Mouse (Mus musculus) CD8-positive naive resting alpha-beta T cell, adult 2 months (primary cell): Measurements from ENCODE around the gene Spesp1.
A peak's percentile ranks its signal among the peaks of the same experiment; 100 is the strongest.

Source experiments
- DNase-seq, 2 experiments: peaks; one replicate each; pipeline ENCODE4 v3.0.0; 2022; ENCODE audit warnings: low read depth in 2 of 2, low spot score in 2 of 2

Spesp1 gene

GRCm38 (mm10) chr9:62281991-62282390 is at the start of gene Spesp1:
Gene Spesp1 (minus strand): TSS chr9:62282208.
- DNase-seq: no peak

GRCm38 (mm10) chr9:62325965-62326364 is 44.0 kb upstream of the Spesp1 start:
- no peak for DNase-seq

DNA sequence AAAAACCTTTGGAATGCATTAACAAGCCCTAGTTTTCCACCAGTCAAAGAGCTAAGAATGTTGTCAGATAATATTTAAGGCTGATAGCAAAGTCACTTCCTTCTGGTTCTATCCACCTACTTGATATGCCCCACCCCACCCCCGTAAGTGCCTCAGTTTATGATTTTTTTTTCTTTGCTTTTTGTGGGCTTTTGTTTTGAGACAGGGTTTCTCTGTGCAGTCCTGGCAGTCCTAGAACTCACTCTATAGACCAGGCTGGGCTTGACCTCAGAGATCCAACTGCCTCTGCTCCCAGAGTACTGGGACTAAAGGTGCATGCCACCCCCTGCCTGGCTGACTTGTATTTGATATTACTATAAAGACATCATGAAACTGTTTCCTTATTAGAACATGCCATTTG is 41.8 kb upstream of the Spesp1 start:
- DNase-seq: no peak

GRCm38 (mm10) chr9:62318729-62319128 is 36.7 kb upstream of the Spesp1 start:
- no peak for DNase-seq

- DNase-seq: no peak
Measured at GRCm38 (mm10) chr9:62315556-62315955, 33.5 kb upstream of the Spesp1 start.

DNA sequence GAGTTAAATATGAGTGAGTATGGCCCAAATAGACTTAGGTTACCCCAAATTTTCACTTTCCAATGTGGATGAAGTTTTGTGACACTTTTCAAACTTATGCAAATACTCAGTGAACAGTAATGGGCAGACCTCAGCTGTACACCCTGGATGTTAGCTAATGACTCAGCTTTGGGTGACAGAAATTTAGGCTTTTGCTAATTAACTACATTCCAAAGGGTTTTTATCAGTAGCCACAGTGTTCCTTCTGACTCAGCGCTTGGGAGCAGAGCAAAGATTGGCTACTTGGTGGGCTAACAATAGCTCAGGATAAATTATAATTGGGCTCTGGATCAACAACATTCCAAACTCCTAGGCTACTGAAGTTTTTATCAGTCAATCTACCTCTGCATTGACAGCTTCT is 14.9 kb upstream of the Spesp1 start:
- no peak for DNase-seq

DNA sequence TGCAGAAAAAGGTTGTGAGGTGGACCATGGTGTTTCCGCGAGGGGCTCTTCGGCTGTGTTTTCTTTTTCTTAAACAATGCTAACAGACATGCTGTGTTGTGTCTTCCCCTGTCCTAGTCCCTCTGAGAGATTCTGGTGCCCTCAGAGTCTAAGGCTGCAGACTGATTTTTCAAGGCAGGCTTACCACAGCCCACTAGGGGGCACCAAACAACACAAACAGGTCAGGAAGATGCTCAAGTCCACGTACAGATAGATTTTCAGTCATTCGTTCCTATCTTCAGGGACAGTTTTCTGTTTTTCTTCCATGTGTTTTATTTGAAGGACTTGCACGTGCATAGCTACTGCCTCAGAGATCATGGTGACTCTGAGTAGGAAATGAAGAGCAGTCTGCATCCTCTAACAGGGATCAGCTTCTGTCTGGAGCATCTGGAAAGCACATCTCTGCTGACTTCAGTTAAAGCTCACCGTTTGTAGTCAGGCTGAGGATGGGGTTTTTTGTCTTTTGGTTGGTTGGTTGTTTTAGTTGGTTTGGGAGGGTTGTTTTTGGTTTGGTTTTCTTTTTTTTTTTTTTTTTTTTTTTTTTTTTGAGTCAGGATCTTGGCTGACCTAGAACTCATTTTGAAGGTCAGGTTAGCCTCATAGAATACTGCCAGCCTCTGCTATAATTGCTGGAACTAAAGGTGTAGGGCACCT is 13.1 kb upstream of the Spesp1 start:
- DNase-seq: peak; percentile 73 to 82

DNA sequence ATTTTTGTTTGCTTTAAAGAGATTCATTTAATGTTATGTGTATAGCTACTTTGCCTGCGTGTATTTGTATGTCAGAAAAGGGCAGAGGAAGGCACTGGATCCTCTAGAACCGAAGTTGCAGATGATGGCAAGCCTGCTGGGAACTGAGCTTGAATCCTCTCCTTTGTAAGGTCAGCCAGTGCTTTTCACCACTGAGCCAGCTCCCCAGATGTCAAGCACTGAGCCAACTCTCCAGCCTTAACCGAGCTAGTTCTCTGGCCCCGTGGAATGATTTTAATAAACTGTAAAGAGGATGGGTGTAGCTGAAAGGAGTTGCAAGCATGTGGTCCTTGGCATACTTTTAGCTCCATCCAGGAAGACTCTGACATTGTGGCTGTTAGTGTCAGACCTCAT is 5.6 kb upstream of the Spesp1 start:
- DNase-seq: no peak

DNA sequence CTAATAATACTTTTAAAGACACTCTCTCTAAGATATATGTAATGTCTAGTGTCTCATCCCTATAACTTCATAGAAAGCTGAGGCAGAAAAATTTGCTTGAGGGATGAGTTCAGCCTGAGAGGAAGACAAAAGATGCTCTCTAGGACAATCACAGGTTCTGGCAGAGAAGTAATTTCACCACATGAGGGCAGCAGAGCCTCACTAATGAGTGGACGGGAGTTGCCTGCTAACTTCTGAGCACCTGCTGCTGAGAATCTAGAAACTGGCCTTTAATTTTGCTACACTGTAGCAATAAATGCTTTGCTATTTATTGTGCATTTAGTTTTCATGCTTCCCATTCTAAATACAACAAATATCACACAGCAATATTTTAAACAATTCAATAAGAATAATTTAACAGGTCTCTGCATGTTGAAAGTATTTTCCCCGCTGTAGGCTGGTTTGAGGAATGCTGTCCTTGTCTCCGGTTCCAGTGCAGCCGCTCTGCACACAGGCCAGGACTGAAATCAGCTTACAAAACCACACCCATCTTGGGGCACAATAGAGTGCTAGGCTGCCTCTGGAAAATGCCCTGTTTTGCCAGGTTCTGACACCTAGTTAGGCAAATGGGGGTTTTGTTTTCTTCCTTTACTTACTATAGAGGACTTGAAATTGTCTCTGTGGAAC is 5.1 kb upstream of the Spesp1 start:
- DNase-seq: peak; percentile 59 to 77

DNA sequence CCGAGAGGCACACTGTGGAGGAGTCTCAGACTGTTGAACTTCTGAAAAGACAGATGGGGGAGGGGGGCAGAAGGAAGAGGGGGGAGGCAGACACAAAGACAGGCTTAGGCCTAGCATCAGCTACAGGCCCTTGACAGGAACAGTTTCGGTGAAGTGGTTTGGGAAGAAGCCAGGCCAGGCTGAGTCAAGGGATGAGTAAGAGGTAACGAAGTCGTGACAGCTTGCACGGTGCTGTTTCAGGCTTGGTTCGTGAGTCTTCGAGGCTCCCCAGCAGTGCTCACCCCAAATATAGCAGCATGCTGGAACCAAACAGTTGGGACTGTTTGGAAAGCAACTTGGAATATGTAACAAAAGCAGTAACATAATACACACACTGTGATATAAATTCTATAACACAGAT is 2.3 kb upstream of the Spesp1 start:
- DNase-seq: no peak

GRCm38 (mm10) chr9:62276899-62277298 is 5.1 kb downstream of the Spesp1 start:
- DNase-seq: no peak

DNA sequence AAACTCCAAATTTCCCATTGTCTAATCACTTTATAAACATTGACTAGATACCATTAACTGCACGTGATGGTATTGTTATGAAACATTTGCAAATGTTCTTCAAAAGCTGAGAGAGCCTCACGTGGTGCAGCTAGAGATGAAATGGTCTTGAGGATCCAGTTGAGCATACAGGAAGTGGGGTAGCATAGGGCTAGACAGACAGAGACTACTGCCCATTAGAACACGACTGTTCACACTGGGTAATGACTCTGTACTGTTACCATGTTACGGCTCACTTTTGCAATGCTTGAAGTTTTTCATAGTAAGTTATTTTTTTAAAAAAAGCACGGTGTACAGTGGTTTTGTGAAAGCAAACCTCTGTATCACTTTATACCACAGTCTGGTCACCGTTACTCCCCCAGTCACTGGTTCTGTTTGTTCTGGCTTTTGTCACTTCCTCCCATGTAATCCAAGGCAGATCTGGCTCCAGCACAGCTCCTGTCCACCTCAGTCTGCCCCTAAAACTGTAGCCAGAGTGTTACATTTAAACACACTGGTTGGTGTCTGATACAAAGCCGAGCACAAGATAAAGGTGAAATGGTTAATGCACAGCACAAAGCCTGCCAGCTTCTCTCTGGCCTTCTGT is 11.1 kb downstream of the Spesp1 start:
- no peak for DNase-seq

GRCm38 (mm10) chr9:62269161-62269560 is 12.8 kb downstream of the Spesp1 start:
- DNase-seq: no peak

DNA sequence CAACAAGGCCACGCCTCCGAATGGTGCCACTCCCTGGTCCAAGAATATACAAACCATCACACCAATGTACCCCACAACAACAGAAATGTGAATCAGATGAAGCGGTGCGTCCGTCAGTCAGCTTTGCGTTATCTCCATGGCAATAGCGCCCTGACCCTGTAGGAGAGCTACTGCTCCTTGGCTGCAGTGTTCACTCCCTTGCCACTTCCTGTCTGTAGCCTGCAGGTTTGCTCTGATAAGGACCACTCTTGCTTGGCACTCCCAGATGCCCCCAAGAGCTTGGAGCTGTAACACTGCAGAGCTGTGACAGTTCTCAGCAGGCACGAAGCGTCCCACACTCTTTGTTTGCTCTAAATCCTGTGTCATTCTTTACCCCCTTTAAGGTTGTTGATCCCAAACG is 16.7 kb downstream of the Spesp1 start:
- DNase-seq: no peak

DNA sequence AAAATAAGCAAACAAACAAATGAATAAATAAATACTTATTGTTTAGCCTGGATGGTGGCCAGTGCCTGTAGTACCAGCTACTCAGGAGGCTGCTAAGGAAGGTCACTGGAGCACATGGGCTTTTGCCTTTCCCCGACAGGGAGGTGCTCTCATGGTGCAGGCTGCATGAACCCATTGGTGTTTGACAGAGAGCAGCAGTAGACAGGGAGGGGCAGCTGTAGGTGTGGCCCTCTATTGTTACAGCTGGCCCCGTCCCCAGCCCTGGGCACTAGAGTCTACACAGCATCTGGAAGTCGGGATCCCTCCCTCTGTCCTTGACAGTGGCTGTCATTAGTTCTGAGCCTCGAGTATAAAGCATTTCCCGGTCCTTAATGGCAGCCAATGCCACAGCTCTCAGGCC is 18.4 kb downstream of the Spesp1 start:
- no peak for DNase-seq

DNA sequence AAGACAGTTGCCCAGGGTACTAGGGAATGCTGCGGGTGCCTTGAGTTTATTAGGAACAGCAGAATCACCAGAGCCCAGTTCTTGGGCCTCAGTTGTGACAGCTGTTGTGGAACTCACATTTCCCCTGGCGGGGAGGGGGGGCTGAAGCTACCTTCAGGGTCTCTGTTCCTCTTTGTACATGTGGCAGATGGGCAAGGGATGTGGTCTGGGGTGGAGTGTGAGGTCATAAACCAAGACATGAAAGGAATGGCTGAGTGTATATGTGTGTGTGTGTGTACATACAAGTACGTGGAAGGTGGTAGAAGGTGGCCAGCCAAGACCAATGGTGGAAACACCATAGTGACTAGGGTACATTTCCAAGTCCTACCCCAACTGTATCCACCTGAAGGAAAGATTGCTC is 20.6 kb downstream of the Spesp1 start:
- peak; percentile 10 to 34 for DNase-seq

DNA sequence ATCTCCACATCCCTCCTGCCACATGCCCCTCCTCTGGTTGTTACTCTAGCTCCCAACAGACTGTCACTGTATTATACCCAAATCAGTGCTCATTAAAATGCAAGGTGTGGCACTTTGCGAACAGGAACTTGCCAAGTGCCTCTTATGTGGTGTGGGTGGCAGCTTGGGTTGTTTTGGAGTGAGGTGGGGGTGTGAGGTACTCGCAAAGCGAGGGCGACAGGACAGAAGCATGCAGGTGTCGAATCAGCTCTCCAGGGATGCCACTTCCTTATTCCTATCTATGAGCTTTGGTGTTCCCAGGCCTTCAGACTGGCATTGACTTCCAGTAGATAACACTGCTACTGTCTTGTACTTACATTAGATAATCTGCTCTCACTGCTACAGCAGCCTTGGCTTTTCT is 21.0 kb downstream of the Spesp1 start:
- DNase-seq: peak; percentile 31 to 42

DNA sequence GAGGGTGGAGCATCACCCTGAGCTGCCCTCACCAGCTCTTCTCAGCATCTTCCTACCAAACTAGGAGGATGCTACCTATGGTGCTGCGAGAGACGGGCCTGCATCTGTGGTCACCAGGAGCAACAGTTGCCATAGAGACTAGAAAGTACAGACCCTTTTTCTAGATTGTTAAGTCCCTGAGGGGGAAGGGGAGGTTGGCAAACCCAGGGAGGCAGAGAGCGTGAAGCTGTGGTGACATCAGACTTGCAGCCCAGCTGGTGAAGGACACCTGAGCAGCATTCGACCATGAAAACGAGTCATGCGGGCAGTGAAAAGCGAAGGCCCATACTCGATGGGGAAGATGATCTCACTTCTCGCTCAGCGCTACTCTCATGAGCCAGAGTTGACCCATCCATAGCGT is 24.0 kb downstream of the Spesp1 start:
- no peak for DNase-seq

- peak; percentile 9 to 18 for DNase-seq
Measured at GRCm38 (mm10) chr9:62255896-62256576, 26.0 kb downstream of the Spesp1 start.

DNA sequence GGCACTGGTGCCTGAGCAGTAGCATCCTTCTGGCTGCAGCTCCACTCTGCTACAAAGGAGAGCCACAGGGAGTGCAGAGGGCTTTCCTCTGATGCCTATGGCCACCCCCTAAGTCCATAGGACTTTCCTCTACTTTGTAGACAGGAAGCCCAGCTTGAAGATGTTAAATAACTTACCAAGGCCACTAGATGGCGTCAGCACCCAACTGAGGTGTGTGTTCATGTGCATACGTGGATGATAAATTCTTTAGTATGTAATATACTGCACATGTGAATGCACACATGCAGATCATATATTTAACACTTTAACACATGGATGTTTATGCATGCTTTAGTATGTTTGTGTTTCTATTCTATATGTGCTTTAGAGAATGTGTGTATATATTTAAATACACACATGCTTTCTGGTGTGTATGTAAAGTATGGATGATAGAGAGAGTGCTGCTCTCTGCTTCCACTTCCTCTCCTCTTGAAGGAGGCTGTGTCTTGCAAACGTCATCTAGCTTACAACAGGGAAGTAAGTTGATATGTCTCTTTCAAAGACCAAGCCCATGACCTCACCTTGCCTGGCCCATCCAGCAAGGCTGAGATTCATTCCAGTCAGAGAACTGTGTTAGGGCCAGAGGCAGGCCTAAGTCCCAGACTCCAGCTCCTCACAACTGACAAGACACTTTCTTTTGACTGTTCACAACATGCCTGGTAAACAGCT is 28.1 kb downstream of the Spesp1 start:
- peak in 1 of 2 experiments; percentile 48 for DNase-seq

GRCm38 (mm10) chr9:62250296-62250695 is 31.7 kb downstream of the Spesp1 start:
- DNase-seq: no peak
